Mouse (Mus musculus) A20 (cell line): ENCODE results near the gene C87436.

Source experiments
- DNase-seq: peaks from one replicate; pipeline ENCODE4 v3.0.0-alpha.2; 2011; ENCODE audit warnings: low read depth, low spot score

Gene C87436

DNA sequence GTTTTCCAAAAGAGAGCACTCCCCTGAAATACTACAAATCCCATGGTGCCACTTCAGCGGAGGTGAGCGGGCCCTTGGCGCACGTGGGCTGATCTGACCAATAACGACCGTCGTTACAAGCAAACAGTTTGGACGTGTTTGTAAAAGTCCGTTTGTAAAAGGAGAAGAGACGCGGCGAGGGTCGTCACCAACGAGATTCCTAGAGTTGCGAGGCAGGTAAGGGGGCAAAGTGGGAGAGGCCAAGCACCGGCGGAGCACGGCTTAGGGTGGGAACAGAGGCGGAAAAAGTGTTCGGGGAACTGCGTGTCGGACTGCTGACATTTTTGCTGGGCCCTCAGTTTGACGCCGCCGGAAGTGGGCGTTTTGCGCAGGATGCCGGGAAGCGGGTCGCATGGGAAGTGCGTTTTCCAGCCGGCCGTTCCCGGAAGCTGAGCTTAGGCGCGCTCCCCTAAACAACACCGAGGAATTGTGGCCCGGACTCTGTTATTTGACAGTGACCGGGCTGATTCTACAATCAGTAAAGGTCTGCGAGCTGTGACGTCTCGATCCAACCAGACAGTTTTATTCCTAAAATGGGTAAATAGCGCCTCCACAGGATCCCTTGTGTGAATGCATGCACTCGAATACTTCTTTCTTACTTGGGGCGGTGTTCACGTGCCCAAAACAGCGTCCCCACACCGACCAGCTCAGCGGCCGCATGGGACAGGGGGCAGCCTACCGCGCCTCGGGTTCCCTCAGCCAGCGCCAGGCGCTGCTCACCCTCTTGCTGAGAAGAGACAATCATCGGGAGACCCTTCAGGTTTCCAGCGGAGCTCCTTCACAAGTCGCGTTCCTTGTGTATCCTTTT, at the start of gene C87436:
Gene C87436 (plus strand): TSS at position 103 of the 847 bp plus-strand sequence.
- peak; percentile 98 for DNase-seq

DNA sequence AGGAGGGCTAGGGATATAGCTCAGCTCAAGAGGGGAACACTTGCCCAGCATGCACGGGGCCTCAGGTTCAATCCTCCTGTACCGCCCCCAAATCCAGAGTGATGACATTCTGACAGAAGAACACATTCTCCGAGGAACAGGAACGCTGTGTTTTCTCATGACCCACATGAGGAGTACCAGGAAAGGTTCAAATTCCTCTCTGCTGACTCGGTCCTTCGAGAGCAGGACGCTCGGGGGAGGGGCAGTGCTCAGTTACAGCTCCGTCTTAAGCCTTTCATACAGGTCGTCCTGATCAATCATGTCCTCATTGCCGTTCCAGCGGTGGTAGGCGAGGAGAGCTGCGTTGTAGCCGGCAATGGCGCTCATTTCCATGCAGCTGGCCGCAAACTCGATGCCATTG, 49.7 kb upstream of the C87436 start:
- no peak for DNase-seq

DNA sequence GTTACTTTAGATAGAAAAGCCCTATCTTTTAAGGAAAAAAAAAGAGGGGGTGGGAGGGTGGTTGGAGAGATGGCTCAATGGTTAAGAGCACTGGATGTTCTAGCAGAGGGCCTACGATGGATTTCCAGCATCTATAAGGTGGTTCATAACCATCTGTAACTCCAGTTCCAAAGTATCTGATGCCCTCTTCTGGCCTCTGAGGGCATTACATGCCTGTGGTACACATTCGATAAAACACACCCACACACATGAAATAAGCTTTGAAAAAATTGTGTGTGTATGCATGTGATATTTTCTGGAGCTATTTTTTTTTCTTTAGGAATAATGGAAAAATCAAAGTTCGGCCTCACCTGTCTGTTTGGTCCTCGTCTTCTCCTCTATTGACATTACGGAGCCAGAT, 46.8 kb upstream of the C87436 start:
- peak; percentile 37 for DNase-seq

DNA sequence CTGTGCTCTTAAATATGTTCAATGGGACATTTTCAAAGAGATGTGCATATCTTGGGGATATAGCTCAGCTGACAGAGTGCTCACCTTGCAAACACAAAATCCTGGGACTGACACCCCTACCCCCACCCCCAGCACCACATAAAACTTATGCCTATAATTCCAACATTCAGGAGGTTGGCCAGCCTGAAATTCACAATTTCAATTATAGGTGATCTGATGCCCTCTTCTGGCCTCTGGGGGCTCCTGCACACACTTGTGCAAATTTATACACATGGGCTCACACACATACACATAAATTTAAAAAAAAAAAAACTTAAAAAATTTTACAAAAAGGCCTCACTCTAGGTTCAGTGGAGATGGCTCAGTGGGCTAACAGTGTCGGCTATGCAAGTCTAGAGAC, 45.0 kb upstream of the C87436 start:
- DNase-seq, result no peak

DNA sequence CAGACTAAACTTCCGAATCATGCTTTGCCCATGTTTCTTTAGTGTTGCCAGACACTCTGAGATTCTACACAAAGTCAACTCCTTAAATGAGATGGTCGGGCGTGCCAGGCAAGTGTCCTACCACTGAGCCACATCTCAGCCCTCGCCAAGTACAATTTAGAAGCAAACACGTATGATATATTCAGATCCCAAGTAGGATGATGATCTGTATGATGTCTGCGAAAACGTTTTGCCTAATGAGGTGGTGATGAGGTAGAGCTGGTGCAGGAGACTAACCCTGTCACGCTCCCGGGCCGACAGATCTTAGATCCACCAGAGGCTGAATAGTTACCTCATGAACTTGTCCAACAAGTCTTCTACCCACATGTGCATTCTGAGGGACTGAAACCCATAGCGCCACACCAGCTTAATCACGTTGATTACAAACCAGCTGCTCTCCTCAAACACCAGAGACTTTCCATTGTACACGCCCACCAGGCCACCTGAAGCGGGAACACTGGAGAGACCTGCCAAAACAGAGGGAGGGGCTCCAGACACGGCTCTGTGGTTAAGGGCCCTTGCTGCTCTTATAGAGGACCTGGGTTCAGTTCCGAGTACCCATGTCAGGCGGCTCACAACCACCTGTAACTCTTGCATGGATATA, 44.0 kb upstream of the C87436 start:
- DNase-seq, result no peak

DNA sequence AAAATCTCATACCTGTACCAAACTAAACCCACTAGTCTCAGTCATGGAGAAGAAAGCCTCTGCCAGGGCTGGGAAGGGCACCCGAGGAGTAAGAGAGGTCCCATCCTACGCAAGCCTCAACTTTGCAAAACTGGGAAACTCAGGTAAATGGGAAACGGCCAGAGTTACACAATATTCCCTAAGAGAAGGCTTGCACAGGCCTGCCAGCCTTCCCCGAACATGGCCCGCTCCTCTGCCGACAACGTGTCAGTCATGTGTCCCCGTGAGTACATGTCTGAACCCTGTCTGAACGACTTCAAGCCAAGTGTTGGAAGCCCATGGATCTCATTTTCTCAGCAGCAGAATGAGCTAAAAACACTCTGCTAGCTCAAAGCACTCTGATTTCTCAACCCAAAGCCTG, 43.2 kb upstream of the C87436 start:
- DNase-seq, result no peak

DNA sequence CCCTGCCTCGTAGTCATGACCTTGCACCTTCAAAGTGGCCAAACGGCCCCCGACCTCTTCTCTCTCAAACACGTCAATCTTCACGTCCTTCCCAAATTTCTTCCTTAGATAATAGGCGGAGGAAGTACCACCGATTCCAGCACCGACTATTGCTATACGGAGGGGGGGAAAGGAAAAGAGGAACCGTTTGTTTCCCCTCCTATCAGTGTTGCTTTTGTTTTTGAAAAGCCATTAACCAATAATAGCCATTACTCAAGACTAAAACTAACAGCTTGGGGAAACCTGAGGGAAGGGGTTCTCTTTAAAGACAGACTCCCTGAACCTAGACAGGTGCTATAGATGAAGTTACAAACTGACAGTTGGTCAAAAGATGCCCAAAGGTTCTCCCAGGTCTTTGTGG, 42.2 kb upstream of the C87436 start:
- peak; percentile 66 for DNase-seq

DNA sequence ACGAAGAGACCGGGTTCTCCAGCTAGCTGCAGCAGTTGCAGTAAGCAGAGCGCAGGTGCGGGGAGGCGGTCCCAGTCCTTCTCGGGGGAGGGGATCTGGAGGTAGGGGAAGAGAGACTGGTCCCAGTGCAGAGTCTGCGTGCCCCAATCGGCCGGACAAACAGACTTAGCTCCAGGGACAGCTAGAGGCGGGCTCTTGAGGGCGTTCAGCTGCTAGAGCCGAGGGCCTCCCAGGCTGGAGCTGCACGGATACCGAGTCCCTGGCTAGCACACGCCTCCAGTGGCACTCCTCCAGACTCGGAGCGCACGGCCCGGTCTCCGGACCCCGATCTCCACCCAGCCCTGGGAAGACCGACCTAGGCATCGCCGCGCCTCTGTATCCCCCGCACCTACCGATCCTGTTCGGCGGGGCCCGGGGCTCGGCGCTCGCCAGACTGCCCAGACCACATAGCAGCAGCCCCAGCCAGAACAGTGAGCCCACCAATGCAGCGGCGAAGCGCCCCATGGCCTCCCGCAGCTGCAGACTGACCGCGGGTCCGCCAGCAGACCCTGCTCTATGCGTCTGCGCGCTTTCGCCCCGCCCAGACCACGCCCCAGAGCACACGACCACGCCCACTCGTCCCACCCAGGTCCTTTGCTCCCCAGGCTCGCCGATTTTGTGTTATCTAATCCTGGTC, 41.5 kb upstream of the C87436 start, which contains the start of gene Pcyox1:
Gene Pcyox1 (minus strand): TSS at position 574 of the 676 bp plus-strand sequence.
- peak; percentile 92 for DNase-seq

DNA sequence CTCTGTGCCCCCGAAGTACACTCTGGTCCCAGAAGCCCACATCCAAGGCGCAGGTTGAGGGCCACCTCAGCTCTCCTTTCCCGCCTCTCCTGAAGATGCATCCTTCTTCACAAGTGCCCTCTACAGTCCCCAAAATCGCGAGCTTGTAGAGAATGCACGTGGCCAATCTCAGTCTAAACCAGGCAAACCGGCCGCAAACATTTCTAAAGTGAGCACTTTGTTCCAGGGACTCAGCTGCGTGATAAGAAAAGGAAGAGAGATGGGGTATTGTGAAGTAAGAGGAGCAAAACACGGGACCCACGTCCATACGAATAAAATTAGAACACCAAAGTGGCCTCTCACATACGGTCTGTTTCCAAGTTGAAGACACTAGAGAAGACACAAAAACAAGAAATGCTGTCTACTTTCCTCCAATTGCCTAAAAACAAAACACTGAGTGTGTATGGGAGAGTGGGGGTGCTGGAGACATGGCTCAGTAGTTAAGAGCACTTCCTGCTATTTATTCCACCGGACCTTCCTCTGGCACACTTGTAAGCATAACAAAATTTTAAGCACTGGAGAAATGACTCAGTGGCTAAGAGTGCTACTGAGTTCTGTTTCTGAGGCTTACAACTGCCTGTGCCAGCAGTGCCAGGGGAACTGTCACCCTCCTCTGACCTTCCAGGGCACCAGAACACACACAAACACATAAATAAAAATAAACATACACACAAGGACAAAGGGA, 40.8 kb upstream of the C87436 start:
- DNase-seq, result no peak

DNA sequence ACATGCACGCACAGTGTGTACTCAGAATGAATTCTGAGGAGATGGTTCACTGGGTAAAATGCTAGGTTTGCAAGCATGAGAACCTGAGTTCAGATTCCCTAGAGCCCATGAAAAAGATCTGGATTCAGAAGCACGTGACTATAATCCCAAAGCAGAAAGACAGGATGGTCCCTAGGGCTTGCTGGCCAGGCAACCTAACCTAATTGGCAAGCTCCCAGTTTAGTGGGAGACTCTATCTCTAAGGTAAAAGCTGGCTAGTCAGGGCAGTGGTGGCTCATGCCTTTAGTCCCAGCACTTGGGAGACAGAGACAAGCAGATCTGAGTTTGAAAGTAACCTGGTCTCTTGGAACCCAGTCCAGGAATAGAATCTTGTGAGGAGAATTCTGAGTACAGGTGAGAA, 39.2 kb upstream of the C87436 start:
- DNase-seq, result no peak

DNA sequence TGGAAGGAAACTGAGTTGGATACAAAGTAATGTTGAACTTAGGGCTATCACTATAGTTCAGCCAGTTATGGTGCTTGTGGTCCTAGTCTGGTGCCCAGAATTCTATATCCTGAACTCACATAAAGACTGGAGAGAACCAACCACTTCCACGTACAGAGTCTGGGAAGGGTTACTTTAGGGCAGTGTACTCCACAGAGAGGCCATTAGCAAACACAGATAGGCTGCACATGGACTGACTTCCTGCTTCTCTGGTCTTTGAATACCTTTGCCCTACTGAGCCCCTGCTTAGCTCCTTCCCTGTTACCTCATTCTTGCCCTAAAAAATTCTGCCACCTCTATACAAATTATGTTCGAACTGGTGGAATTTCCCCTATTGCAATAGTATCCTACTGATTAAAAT, 38.2 kb upstream of the C87436 start:
- DNase-seq, result no peak

DNA sequence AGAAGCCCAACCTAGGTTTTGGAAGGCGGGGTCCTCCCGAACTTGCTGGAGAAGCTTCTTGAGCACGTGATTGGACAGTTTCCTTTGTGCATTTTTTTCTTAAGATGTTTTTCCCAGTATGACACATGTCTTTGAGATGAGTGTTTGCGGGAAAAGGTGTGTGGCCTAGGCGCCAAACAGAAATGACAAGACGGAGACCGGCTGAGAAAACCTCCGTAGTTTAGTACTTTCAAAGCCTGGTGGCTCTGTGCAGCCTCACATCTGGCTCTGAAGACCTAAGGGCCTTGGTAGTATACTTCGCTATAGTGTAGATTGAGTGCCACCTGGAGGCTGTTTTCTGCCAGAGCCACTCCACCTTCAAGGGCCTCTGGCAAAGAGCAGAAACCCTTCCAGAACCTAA, 37.2 kb upstream of the C87436 start:
- DNase-seq, result peak; percentile 87

DNA sequence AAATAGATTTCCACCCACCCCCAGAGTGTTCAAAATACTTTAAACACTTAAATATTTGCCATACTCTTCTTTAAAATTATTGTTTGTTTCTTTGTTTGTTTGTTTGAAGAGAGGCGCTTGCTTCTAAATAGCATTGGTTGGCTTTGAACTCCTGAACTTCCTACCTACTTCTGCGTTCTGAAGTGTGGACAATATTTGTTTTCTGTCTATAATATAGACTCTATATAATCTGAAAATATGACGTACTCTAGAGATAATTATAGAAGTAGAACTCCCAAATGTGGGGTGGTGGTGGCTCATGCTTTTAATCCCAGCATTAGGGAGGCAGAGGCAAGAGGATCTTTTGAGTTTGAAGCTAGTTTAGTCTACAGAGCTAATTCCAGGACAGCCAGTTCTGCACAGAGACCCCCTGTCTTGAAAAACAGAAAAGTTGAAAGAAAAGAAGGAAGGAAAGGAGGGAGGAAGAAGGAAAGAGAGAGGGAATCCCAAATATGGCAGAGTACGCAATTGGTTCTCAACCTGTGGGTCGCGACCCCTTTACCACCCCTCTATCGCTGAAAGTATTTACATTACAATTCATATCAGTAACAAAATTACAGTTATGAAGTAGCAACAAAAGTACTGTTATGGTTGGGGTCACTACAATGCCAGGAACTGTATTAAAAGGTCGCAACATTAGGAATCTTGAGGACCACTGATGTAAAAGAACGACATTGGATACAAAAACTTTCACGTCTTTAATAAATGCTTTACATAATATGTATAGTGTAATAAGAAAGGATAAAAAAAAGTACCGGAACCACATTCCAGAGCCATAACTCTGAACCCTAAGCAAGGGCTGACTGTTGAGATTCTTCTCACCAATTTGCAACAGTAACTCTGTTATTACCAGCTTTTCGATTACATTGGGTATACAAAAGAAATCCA, 35.2 kb upstream of the C87436 start:
- DNase-seq, result peak; percentile 48

DNA sequence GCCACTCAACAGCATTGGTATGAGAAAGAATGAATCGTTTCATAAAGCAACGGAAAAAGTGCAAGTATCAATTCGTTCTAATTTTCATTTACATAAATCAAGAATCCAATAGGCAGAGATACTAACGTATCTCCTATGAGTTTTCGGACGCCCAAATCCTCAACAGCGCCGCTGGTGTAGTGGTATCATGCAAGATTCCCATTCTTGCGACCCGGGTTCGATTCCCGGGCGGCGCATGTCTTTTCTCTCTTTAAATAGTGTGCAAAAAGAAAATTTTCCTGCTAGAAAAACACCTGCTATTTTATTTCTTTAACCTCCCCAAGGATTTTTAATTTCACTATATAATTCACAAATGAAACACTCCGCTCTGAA, 34.5 kb upstream of the C87436 start:
- DNase-seq, result peak; percentile 93

DNA sequence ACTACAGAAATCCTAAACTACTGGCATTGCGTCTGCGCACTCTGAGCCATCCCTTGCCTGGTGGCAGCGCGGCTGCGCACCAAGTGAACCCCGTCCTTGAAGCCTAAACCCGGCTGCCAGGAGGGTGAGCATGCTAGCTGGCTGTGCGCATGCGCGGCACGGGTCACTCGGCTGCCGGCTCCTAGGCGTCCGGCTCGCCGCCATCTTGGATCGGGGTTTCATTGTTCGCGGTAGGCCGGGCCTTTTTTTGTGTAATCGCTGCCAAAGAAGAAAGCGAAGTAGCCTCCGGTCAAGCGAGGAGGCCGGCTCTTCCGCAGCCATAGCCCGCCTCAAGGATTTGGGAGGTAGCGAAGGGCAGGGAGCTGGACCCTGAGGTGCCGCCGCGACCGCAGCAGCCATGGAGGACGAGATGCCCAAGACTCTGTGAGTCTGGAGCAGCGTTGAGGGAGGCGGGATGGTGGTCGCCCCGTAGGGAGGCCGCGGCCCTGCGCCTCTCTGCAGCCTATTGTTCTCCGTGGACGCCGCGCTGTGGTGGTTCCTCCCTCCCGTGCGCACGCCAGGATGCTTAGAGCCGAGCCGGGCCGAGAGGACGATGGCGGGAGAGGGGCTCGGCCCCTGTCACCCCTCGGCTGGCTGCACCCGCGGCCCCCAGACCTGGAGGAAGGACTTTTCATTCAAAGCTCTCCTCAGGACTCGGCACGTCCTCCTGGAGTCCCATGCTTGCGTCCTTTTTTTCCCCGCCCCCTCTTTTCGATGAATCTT, 33.9 kb upstream of the C87436 start, which contains the start of gene Tia1:
Gene Tia1 (plus strand): TSS at position 120 of the 762 bp plus-strand sequence.
- peak; percentile 98 for DNase-seq

DNA sequence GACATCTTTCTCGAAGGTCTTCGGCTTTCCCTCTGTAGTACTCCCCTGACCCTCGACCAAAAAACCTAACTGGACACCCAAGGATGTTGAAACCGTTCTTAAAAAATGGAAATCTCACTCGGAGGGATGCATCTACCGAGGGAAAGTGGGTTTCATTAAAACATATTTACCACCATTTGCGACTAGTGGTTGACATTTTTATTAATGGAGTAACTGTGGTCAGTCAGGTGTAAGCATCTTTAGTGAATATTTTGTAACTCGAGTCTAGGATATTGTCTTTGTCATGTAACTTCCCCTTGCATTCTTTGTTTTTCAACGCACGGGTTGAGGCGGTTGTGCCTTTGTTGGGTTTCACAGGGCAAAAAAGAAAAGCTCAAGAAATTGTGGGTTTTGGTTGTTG, 33.2 kb upstream of the C87436 start:
- peak; percentile 68 for DNase-seq

DNA sequence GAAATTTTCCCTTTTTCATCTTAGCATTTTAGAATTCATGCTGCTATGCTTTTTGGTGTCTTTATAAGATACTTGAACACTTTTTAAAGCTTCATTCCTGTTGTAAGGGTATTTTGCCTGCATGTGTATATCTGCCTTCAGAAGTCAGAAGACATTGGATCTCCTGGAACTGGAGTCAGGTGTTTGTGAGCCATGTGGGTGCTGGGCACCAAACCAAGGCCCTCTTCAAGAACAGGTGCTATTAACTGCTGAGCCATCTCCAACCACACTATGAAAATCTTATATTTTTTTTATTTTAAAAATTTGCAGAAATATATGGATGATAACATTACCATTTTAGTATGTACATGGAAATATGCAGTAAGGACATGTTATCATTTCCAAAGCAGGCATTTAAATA, 31.9 kb upstream of the C87436 start:
- no peak for DNase-seq

DNA sequence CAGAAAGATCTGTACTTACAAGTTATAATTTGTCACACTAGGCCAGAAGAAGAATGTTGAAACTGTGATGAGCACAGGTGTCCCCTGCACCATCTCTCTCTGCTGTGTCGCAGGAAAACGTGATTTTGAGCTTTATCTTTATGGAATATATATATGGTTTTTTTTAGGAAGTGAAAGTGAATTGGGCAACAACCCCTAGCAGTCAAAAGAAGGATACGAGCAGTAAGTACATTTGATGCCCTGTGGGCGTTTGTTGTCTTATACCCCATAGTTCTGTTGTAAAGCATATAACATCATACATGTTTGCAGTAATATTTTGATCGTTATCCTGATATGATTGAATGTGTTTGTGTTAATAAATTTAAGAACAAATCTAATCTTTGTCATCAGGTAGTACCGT, 19.5 kb upstream of the C87436 start:
- no peak for DNase-seq

DNA sequence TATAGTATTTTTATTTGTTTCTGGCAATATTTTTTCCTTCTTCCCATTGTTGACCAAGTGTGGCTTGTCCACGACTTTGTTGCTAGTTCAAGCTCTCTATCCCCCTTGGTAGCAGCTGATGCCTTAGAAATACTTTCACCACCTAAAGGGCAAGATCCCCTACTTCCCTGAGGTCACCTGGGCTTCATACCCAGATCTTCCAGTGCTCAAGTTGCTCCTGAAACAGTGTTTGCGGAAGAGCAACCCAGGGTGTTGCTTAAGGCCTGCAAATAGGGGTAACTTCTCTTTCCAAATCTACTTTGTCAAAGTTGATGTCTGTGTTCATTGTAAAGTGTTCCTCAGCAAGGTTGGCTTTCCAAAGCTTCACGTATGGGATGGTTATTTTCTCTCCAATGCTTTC, 18.9 kb upstream of the C87436 start:
- DNase-seq, result no peak

DNA sequence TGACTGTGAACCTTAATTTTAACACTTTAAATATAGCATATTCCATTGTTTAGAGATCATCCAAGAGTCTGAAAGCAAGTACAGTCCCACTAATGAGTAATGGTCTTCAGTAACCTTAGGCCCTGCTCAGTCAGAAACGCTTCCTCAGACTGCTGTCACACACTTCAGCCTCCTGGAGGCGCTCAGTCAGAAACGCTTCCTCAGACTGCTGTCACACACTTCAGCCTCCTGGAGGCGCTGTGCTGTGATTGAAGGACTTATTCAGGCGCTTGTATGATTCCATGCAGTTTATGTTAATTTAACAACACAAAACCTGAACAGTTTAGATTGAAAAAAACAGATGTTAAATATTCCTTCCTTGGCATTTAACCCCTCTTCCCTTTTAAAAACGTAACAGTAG, 17.7 kb upstream of the C87436 start:
- peak; percentile 54 for DNase-seq
